Mouse (Mus musculus) intestine, embryonic 16.5 days (tissue): ENCODE data around the gene Prr7. TPM values are rescaled to one million over a fixed set of nuclear protein-coding genes. Genes with fewer than 3 reads are reported as not detected.
A peak's percentile ranks its signal among the peaks of the same experiment; 100 is the strongest.

ENCODE experiments used
- ATAC-seq: fragments of 200-750 bp; cut with Nextera tagmentation; 2 replicates; pipeline ENCODE4 v1.8.0; 2017; ENCODE audit warnings: moderate TSS enrichment, moderate library complexity
- H3K27ac ChIP-seq: fragments of 300-500 bp; sonication (generic); 2 replicates; pipeline ENCODE4 v1.5.1; 2014; ENCODE audit warnings: mild to moderate bottlenecking, low read length
- H3K27me3 ChIP-seq: fragments of 300-500 bp; sonication (generic); replicated peaks from 2 replicates; pipeline ENCODE4 v1.6.1; 2014; ENCODE audit warnings: low read length, control low read depth, mixed read lengths; ENCODE audit not compliant: control insufficient read depth, insufficient read depth
- H3K36me3 ChIP-seq: fragments of 300-500 bp; sonication (generic); 2 replicates; pipeline ENCODE4 v1.6.1; 2014; ENCODE audit warnings: low read length, control low read depth; ENCODE audit not compliant: control insufficient read depth, insufficient read depth
- H3K4me1 ChIP-seq: fragments of 300-500 bp; sonication (generic); 2 replicates; pipeline ENCODE4 v1.6.1; 2014; ENCODE audit warnings: low read length, control low read depth, mixed read lengths; ENCODE audit not compliant: control insufficient read depth, insufficient read depth
- H3K4me2 ChIP-seq: fragments of 300-500 bp; sonication (generic); 2 replicates; pipeline ENCODE4 v1.6.1; 2014; ENCODE audit warnings: low read depth, low read length, control low read depth
- H3K4me3 ChIP-seq: fragments of 300-500 bp; sonication (generic); 2 replicates; pipeline ENCODE4 v1.5.1; 2014; ENCODE audit warnings: mild to moderate bottlenecking, low read length
- H3K9ac ChIP-seq: fragments of 300-500 bp; sonication (generic); 2 replicates; pipeline ENCODE4 v1.6.1; 2014; ENCODE audit warnings: low read depth, low read length
- H3K9me3 ChIP-seq: fragments of 300-500 bp; sonication (generic); 2 replicates; pipeline ENCODE4 v1.6.1; 2016; ENCODE audit warnings: low read length, control low read depth; ENCODE audit not compliant: control insufficient read depth
- WGBS: fragments of 180-500 bp; shearing (Covaris S2); extraction: QIAGEN DNeasy Blood & Tissue Kit; methylation state at CpG from one replicate; pipeline ENCODE4 v1.1.7; 2014; 5-methylcytosine and 5-hydroxymethylcytosine counted together
- polyA plus RNA-seq: library from polyadenylated mRNA; unstranded; fragments of >200 nt; fragmentation: Nextera tagmentation; extraction: Ambion mirVana; gene quantifications from 2 replicates; pipeline ENCODE4 v1.2.1, GENCODE M21; 2015

The Prr7 gene
- 0.10 and 0.18 TPM in 2 replicates for polyA plus RNA-seq

DNA sequence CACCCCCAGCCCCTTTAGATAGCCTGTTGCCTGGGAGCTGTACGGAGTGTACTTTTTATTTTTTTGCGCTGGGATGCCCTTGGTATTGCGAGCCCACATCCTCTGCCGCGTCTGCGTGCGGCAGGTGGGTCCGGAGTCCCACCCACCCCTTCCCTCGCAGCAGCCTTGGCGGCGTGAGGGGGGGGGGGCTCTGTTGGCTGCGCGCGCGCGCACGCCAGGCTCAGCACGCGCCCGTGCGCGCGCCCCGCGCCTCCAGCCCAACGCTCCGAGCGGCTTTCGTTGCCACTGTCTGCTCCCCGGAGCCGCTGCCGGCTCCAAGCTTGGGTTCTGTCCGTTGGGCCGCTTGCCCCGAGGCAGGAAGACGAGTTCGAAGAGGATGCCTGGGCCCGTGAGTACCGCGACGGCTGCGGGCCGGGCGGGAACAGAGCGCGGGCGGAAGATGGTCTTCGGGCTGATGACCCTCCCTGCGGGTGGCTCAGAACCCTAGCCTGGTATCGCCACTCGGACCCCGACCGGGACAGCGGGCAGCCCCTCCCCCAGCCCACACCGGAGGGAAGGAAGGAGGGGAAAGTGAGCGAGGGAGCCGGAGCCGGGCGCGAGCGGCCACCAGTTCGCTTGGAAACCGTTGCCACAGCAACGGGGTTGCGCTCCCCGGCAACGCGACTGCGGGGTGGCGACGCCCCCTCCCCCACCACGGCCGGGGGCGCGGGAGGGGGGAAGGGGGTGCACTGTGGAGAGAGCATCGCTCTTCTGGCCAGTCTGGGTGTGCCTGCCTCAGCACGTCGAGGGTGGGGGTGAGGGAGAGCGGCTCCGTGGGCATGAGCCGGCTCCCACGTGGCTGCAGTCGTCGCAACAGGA is at the start of gene Prr7:
Prr7 (plus strand) TSS at position 241 of the 858 bp plus-strand sequence.
- Histone ChIP-seq H3K27ac (peak within 1 kb of the TSS; percentile 47; the same call in 1 of the 2 replicates), H3K36me3 (peaks cover 14% of the 10 kb centered on the region), H3K4me1 (peaks cover 9% of the 10 kb centered on the region), H3K4me3 (peak within 1 kb of the TSS; percentile 68), H3K27me3 (0 out of 2 replicates have a peak, but pooled peaks cover 3% of the 10 kb centered on the region), H3K9ac (peak within 1 kb of the TSS; percentile 74), H3K9me3 (no peaks in the 10 kb centered on the region), H3K4me2 (peak within 1 kb of the TSS; percentile 73)
- under 1% methylated on average over 82 of the region's 84 CpGs for WGBS
- peak; percentile 57 for ATAC-seq

DNA sequence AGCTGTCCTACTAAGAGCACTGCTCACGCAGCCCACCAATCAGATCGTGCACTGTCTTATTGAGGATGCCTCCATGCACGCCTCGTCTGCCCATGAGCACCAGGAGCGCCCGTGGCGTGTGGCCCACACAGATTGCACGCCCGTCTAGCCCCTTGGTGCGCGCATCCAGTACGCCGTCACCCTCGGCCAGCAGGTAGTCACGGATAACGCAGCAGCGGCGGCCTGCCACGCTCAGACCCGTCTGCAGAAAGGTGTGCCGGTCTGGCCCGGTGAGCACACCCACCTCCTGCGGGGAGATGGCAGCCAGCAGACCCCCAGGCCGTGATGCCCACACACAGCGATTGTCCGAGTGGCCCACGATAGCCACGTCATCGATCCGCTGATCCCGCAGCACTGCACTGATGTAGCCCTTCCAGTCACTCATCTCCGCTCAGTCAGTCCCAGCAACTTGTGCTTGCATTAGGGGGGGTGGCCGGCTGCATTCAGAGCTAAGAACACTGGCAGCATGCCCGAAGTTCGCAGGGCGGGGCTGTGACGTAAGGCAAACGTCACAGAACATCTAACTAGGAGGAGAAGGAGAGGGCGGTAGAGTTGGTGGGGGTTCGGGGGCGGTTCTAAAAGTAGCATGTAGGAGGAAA is 49.2 kb upstream of the Prr7 start, which contains the start of gene Pfn3:
Pfn3 (minus strand) TSS at position 490 of the 638 bp plus-strand sequence.
- peak; percentile 63 for ATAC-seq
- WGBS = 15% methylated on average over 41 of the region's 41 CpGs
- no peaks in the 10 kb centered on the region for H3K36me3 ChIP-seq
- H3K27ac ChIP-seq = no peak within 1 kb of the TSS
- peak within 1 kb of the TSS; percentile 57 for H3K4me2 ChIP-seq
- H3K9ac ChIP-seq = peak within 1 kb of the TSS; percentile 60
- H3K4me1 ChIP-seq = peaks cover 3% of the 10 kb centered on the region; the same call in 1 of the 2 replicates
- peaks cover 11% of the 10 kb centered on the region for H3K27me3 ChIP-seq
- peak within 1 kb of the TSS; percentile 36 for H3K4me3 ChIP-seq
- peaks cover 2% of the 10 kb centered on the region; the same call in 1 of the 2 replicates for H3K9me3 ChIP-seq

DNA sequence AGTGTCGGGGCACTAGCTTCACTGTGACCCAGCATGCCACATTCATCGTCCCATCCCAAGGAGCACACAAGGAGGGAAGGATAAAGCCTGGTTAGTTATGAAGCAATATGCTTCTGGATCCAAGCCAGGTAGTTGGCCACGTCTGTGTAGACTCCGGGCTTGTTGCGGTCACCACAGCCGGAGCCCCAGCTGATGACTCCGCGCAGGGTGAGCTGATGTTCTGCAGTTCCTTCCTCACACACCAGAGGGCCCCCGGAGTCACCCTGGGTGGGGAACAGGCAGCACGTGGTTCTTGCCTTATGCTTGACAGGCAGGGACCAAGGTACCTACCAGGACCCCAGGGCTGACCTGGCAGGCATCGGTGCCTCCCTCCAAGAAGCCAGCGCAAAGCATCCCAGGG is 46.1 kb upstream of the Prr7 start:
- Histone ChIP-seq H3K4me2 (no peak overlapping the region), H3K9ac (no peak overlapping the region)

DNA sequence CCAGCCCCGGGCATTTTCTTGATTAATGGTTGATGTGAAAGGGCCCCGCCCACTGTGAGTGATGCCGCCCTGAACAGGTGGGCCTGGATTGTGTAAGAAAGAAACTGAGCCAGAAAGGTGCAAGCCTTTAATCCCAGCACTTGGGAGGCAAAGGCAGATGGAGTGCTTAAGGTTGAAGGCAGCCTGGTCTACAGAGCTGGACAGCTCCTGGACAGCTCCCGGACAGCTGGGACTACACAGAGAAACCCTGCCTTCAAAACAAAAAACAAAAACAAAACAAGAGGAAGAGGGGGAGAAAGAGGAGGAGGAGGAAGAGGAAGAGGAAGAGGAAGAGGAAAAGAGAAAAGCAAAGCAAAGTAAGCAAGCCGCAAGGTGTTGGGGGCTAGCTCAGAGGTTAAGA is 44.9 kb upstream of the Prr7 start:
- no peak for ATAC-seq
- peaks cover 3% of the 10 kb centered on the region; the same call in 1 of the 2 replicates for H3K4me1 ChIP-seq
- peaks cover 3% of the 10 kb centered on the region; the same call in 1 of the 2 replicates for H3K9me3 ChIP-seq
- no peak overlapping the region for H3K9ac ChIP-seq
- H3K27me3 ChIP-seq = peaks cover 34% of the 10 kb centered on the region
- no peak overlapping the region for H3K27ac ChIP-seq
- no peak overlapping the region for H3K4me2 ChIP-seq
- WGBS = 80% methylated on average over 5 of the region's 5 CpGs
- H3K36me3 ChIP-seq = no peaks in the 10 kb centered on the region
- no peak overlapping the region for H3K4me3 ChIP-seq

More for the DNA sequence above, 46.1 kb upstream of the Prr7 start:
- no peaks in the 10 kb centered on the region for H3K36me3 ChIP-seq
- peaks cover 34% of the 10 kb centered on the region for H3K27me3 ChIP-seq
- H3K27ac ChIP-seq = no peak overlapping the region
- ATAC-seq = peak; percentile 65
- 8% methylated on average over 12 of the region's 12 CpGs for WGBS
- H3K4me1 ChIP-seq = peaks cover 3% of the 10 kb centered on the region; the same call in 1 of the 2 replicates
- no peak overlapping the region for H3K4me3 ChIP-seq
- peaks cover 3% of the 10 kb centered on the region; the same call in 1 of the 2 replicates for H3K9me3 ChIP-seq

DNA sequence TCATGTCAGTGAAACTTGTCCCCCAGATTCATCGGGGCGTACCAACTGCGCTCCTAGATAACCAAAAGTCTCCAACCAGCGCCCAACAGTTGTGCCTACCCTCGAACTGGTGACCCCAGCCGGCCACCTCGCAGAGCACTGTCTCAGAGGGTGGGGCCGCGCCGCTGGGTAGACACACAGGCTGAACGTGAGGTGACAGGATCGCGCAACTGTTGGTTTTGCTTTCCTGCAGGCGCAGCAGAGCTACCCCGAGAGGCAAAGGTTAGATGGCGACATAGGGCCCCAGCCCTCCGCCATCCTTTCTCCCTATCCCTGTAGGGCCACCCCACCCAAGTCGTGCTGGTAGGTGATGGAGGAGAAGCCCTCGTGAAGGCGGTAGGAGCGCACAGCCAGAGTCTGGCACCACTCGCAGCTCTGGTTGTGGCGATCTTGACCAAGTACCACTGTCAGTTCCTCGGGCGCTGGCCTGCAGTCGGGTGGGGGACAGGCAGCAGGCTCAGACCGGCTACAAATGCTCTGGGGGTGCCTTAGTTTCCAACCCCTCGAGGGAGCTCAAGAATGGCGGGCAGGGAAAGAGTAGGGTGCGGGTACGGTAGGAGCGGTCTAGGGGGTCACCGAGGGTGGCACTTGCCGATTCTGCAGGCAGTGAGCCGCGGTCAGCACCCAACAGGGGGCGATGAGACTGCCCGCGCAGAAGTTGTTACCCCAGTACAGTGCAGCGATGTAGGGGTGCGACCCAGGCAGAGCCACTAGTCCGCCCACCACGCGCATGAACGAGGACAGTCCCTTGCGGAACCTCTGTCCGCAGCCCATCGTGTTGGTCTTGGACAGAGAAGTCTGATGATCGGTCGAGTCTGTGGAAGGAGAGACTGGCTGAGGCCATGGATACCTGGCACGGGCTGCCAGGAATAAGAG is 43.8 kb upstream of the Prr7 start:
- Histone ChIP-seq H3K4me1 (no peaks in the 10 kb centered on the region; the same call in 1 of the 2 replicates), H3K36me3 (no peaks in the 10 kb centered on the region), H3K4me2 (0 out of 2 replicates have a peak overlapping the region, but pooled peaks have one; percentile 46), H3K4me3 (0 out of 2 replicates have a peak overlapping the region, but pooled peaks have one; percentile 31), H3K9ac (no peak overlapping the region), H3K9me3 (peaks cover 3% of the 10 kb centered on the region; the same call in 1 of the 2 replicates), H3K27ac (no peak overlapping the region), H3K27me3 (peaks cover 34% of the 10 kb centered on the region)
- WGBS = 28% methylated on average over 51 of the region's 51 CpGs
- 0 out of 2 replicates have a peak, but pooled peaks have one; percentile 23 for ATAC-seq

DNA sequence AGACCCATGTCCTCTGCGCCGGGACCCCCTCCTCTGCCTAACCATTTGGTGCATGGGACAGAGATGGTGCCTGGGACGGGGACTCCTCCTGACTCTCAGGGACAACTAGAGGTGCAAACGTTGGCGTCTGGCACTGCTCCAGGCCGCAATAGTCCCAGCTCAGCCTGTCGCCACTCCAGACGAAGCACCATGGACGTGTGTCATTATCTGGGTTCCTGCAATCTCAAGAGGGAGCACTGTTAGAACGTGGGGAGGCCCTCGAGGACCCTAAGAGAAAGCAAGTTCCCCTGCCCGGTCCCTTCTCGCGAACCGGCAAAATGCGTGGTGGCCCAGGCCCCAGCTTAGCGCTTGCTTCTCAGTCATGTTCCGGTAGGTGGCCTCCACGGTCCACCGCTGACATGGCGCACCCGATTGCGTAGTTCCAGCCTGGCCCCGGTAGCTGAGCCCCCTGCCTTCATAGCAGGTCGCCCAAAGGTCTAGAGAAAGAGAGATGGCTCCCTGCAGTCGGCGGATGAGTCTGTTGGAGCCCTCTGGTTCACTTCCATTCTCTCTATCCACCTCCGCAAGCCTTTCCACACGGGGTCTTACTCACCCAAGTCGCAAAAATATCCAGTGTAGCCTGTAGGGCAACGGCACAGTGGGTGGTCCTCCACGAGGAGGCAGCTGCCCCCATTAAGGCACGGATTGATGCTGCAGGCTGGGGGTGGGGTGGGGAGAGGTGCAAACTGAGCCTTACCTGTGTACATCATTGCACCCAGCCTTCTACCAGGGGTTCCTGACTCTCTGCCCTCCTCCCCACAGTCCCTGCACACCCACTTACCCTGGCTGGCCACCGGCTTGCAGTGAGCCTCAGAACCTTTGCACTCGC is 42.9 kb upstream of the Prr7 start:
- WGBS = 11% methylated on average over 35 of the region's 35 CpGs

DNA sequence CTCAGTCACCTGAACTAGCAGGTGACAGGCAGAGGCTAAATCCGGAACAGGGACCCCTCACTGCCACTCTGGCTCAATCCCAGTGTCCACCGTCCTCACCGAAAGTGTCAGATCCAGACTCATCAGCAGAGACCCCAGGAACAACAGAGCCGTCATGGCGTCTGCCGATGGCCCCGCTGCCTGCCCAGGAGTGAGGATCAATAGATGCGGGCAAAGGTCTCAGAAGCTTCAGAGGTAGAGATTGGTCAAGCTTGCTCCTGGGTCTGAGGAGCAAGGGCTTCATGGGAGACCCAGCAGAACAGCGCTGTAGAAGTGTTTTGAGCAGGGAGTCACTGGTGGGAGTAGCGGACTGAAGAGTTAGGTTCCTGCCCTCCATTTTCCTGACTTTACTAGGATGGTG is 37.5 kb upstream of the Prr7 start, which contains the start of gene F12:
F12 (minus strand) TSS at position 181 of the 400 bp plus-strand sequence.
- Histone ChIP-seq H3K9ac (no peak within 1 kb of the TSS), H3K4me1 (no peaks in the 10 kb centered on the region), H3K36me3 (no peaks in the 10 kb centered on the region), H3K4me3 (no peak within 1 kb of the TSS), H3K4me2 (no peak within 1 kb of the TSS), H3K27ac (no peak within 1 kb of the TSS), H3K9me3 (no peaks in the 10 kb centered on the region), H3K27me3 (peaks cover 6% of the 10 kb centered on the region)
- WGBS = 86% methylated on average over 10 of the region's 10 CpGs
- ATAC-seq = no peak

More for the DNA sequence above, 42.9 kb upstream of the Prr7 start:
- no peak overlapping the region for H3K27ac ChIP-seq
- peaks cover 3% of the 10 kb centered on the region; the same call in 1 of the 2 replicates for H3K9me3 ChIP-seq
- no peaks in the 10 kb centered on the region for H3K36me3 ChIP-seq
- peak; percentile 61 for ATAC-seq
- H3K4me2 ChIP-seq = peak overlapping the region; percentile 46
- H3K9ac ChIP-seq = peak overlapping the region; percentile 38; the same call in 1 of the 2 replicates
- no peaks in the 10 kb centered on the region for H3K4me1 ChIP-seq
- H3K4me3 ChIP-seq = peak overlapping the region; percentile 31
- peaks cover 34% of the 10 kb centered on the region for H3K27me3 ChIP-seq
